Mouse (Mus musculus) midbrain, embryonic 12.5 days (tissue): ENCODE measurements around the gene Milr1. TPM values are rescaled to one million over a fixed set of nuclear protein-coding genes. Genes with fewer than 3 reads are reported as not detected.

Experiments
- ATAC-seq: fragments of 200-750 bp; cut with Nextera tagmentation; 2 replicates; pipeline ENCODE4 v1.8.0; 2017; ENCODE audit warnings: low read depth, moderate TSS enrichment, moderate library complexity; ENCODE audit not compliant: low FRiP score
- H3K27ac ChIP-seq: fragments of 300-500 bp; sonication (generic); replicated peaks from 2 replicates; pipeline ENCODE4 v1.5.1; 2016; ENCODE audit warnings: mild to moderate bottlenecking
- H3K27me3 ChIP-seq: fragments of 300-500 bp; sonication (generic); 2 replicates; pipeline ENCODE4 v1.6.1; 2016; ENCODE audit warnings: mild to moderate bottlenecking
- H3K36me3 ChIP-seq: fragments of 300-500 bp; sonication (generic); 2 replicates; pipeline ENCODE4 v1.6.1; 2016
- H3K4me1 ChIP-seq: fragments of 300-500 bp; sonication (generic); 2 replicates; pipeline ENCODE4 v1.6.1; 2016
- H3K4me2 ChIP-seq: fragments of 300-500 bp; sonication (generic); replicated peaks from 2 replicates; pipeline ENCODE4 v1.6.1; 2016; ENCODE audit warnings: mild to moderate bottlenecking, moderate library complexity
- H3K4me3 ChIP-seq: fragments of 300-500 bp; sonication (generic); 2 replicates; pipeline ENCODE4 v1.5.1; 2016; ENCODE audit warnings: mild to moderate bottlenecking
- H3K9ac ChIP-seq: fragments of 300-500 bp; sonication (generic); replicated peaks from 2 replicates; pipeline ENCODE4 v1.6.1; 2016; ENCODE audit warnings: mild to moderate bottlenecking, moderate library complexity
- H3K9me3 ChIP-seq: fragments of 300-500 bp; sonication (generic); 2 replicates; pipeline ENCODE4 v1.6.1; 2016; ENCODE audit warnings: mild to moderate bottlenecking
- WGBS: fragments of 180-500 bp; shearing (Covaris S2); methylation state at CpG from one replicate; pipeline ENCODE4 v1.1.7; 2016; 5-methylcytosine and 5-hydroxymethylcytosine counted together
- polyA plus RNA-seq: library from polyadenylated mRNA; unstranded; fragments of >200 nt; fragmentation: Nextera tagmentation; extraction: Ambion mirVana; gene quantifications from 2 replicates; pipeline ENCODE4 v1.2.1, GENCODE M21; 2016

The Milr1 gene
- 0.72 and 1.7 TPM in 2 replicates for polyA plus RNA-seq

- Histone ChIP-seq H3K27ac (no peak within 1 kb of the TSS), H3K9ac (no peak within 1 kb of the TSS)
Observed at GRCm38 (mm10) chr11:106751039-106752018, at the start of gene Milr1. Milr1 (plus strand) TSS chr11:106751226.

GRCm38 (mm10) chr11:106701589-106701988 lies 49.4 kb upstream of the Milr1 start:
- Histone ChIP-seq H3K27me3 (no peaks in the 10 kb centered on the region), H3K9me3 (no peaks in the 10 kb centered on the region), H3K36me3 (no peaks in the 10 kb centered on the region), H3K4me2 (no peak overlapping the region), H3K4me1 (no peaks in the 10 kb centered on the region), H3K4me3 (no peak overlapping the region), H3K27ac (no peak overlapping the region), H3K9ac (no peak overlapping the region)
- no peak for ATAC-seq
- WGBS = 72% methylated on average over 9 of the region's 9 CpGs

More at GRCm38 (mm10) chr11:106751039-106752018, at the start of gene Milr1:
- no peaks in the 10 kb centered on the region for H3K4me1 ChIP-seq
- no peak within 1 kb of the TSS for H3K4me3 ChIP-seq
- no peaks in the 10 kb centered on the region for H3K36me3 ChIP-seq
- no peak for ATAC-seq
- 90% methylated on average over 17 of the region's 17 CpGs for WGBS
- H3K4me2 ChIP-seq = no peak within 1 kb of the TSS
- H3K27me3 ChIP-seq = no peaks in the 10 kb centered on the region
- no peaks in the 10 kb centered on the region for H3K9me3 ChIP-seq

GRCm38 (mm10) chr11:106702584-106702983 lies 48.4 kb upstream of the Milr1 start:
- no peaks in the 10 kb centered on the region for H3K27me3 ChIP-seq
- H3K36me3 ChIP-seq = no peaks in the 10 kb centered on the region
- no peak overlapping the region for H3K9ac ChIP-seq
- no peaks in the 10 kb centered on the region for H3K9me3 ChIP-seq
- H3K4me3 ChIP-seq = no peak overlapping the region
- no peak for ATAC-seq
- H3K4me1 ChIP-seq = no peaks in the 10 kb centered on the region
- WGBS = 80% methylated on average over 3 of the region's 3 CpGs
- no peak overlapping the region for H3K4me2 ChIP-seq
- no peak overlapping the region for H3K27ac ChIP-seq

GRCm38 (mm10) chr11:106703931-106704330 lies 47.1 kb upstream of the Milr1 start:
- 92% methylated on average over 7 of the region's 7 CpGs for WGBS
- H3K4me2 ChIP-seq = no peak overlapping the region
- ATAC-seq = no peak
- no peaks in the 10 kb centered on the region for H3K36me3 ChIP-seq
- H3K9ac ChIP-seq = no peak overlapping the region
- no peaks in the 10 kb centered on the region for H3K27me3 ChIP-seq
- H3K4me1 ChIP-seq = no peaks in the 10 kb centered on the region
- H3K27ac ChIP-seq = no peak overlapping the region
- no peak overlapping the region for H3K4me3 ChIP-seq
- H3K9me3 ChIP-seq = no peaks in the 10 kb centered on the region

GRCm38 (mm10) chr11:106704399-106705111 lies 46.5 kb upstream of the Milr1 start:
- Histone ChIP-seq H3K9ac (no peak overlapping the region), H3K4me1 (peaks cover 2% of the 10 kb centered on the region), H3K27me3 (no peaks in the 10 kb centered on the region), H3K9me3 (no peaks in the 10 kb centered on the region), H3K4me2 (no peak overlapping the region), H3K27ac (no peak overlapping the region), H3K36me3 (no peaks in the 10 kb centered on the region), H3K4me3 (no peak overlapping the region)
- ATAC-seq = no peak
- WGBS = 84% methylated on average over 9 of the region's 9 CpGs

GRCm38 (mm10) chr11:106706212-106706611 lies 44.8 kb upstream of the Milr1 start:
- Histone ChIP-seq H3K9ac (no peak overlapping the region), H3K9me3 (no peaks in the 10 kb centered on the region), H3K27ac (no peak overlapping the region), H3K4me3 (no peak overlapping the region), H3K4me2 (no peak overlapping the region), H3K4me1 (peaks cover 4% of the 10 kb centered on the region), H3K36me3 (no peaks in the 10 kb centered on the region), H3K27me3 (no peaks in the 10 kb centered on the region)
- 48% methylated on average over 4 of the region's 4 CpGs for whole genome bisulfite sequencing
- no peak for ATAC-seq

GRCm38 (mm10) chr11:106707085-106707484 lies 43.9 kb upstream of the Milr1 start:
- WGBS = 74% methylated on average over 8 of the region's 8 CpGs
- Histone ChIP-seq H3K4me3 (no peak overlapping the region), H3K27me3 (no peaks in the 10 kb centered on the region), H3K9me3 (no peaks in the 10 kb centered on the region), H3K27ac (no peak overlapping the region), H3K36me3 (no peaks in the 10 kb centered on the region), H3K9ac (no peak overlapping the region), H3K4me1 (peaks cover 4% of the 10 kb centered on the region), H3K4me2 (no peak overlapping the region)
- no peak for ATAC-seq

GRCm38 (mm10) chr11:106707866-106708265 lies 43.2 kb upstream of the Milr1 start:
- H3K4me2 ChIP-seq = no peak overlapping the region
- WGBS = 79% methylated on average over 3 of the region's 3 CpGs
- H3K9ac ChIP-seq = no peak overlapping the region
- no peaks in the 10 kb centered on the region for H3K27me3 ChIP-seq
- no peak overlapping the region for H3K4me3 ChIP-seq
- H3K27ac ChIP-seq = no peak overlapping the region
- no peaks in the 10 kb centered on the region for H3K9me3 ChIP-seq
- ATAC-seq = no peak
- H3K4me1 ChIP-seq = peaks cover 4% of the 10 kb centered on the region
- H3K36me3 ChIP-seq = no peaks in the 10 kb centered on the region

- H3K27ac ChIP-seq = no peak overlapping the region
Observed at GRCm38 (mm10) chr11:106709227-106709985, 41.6 kb upstream of the Milr1 start.

GRCm38 (mm10) chr11:106710789-106711188 lies 40.2 kb upstream of the Milr1 start:
- Histone ChIP-seq H3K4me3 (no peak overlapping the region), H3K4me1 (peaks cover 4% of the 10 kb centered on the region), H3K27me3 (no peaks in the 10 kb centered on the region), H3K9me3 (no peaks in the 10 kb centered on the region), H3K27ac (no peak overlapping the region), H3K9ac (no peak overlapping the region), H3K36me3 (no peaks in the 10 kb centered on the region), H3K4me2 (no peak overlapping the region)
- ATAC-seq = no peak
- 69% methylated on average over 5 of the region's 5 CpGs for WGBS

More at GRCm38 (mm10) chr11:106709227-106709985, 41.6 kb upstream of the Milr1 start:
- Histone ChIP-seq H3K27me3 (no peaks in the 10 kb centered on the region), H3K9me3 (no peaks in the 10 kb centered on the region), H3K9ac (no peak overlapping the region), H3K36me3 (no peaks in the 10 kb centered on the region), H3K4me3 (no peak overlapping the region), H3K4me1 (peaks cover 4% of the 10 kb centered on the region), H3K4me2 (no peak overlapping the region)
- WGBS = 44% methylated on average over 15 of the region's 15 CpGs
- ATAC-seq = no peak

- no peak for ATAC-seq
- H3K4me1 ChIP-seq = no peaks in the 10 kb centered on the region
- no peaks in the 10 kb centered on the region for H3K27me3 ChIP-seq
- H3K4me3 ChIP-seq = no peak overlapping the region
- no peak overlapping the region for H3K4me2 ChIP-seq
- 82% methylated on average over 6 of the region's 6 CpGs for WGBS
- H3K9ac ChIP-seq = no peak overlapping the region
- no peaks in the 10 kb centered on the region for H3K36me3 ChIP-seq
- no peaks in the 10 kb centered on the region for H3K9me3 ChIP-seq
- no peak overlapping the region; the same call in 1 of the 2 replicates for H3K27ac ChIP-seq
Observed at GRCm38 (mm10) chr11:106715066-106715465, 36.0 kb upstream of the Milr1 start.
